Mouse (Mus musculus) bone marrow, adult 2 months (tissue): ENCODE measurements around the gene Qser1.

ENCODE experiments used
- CTCF ChIP-seq: fragments of 200-500 bp; IDR thresholded peaks from 2 replicates; pipeline ENCODE4 v1.5.1; 2011; ENCODE audit warnings: low read length, control low read depth; ENCODE audit not compliant: control insufficient read depth, insufficient read depth
- POLR2A ChIP-seq: fragments of 200-500 bp; IDR thresholded peaks from 2 replicates; pipeline ENCODE4 v1.6.1; 2011; ENCODE audit warnings: low read depth, mild to moderate bottlenecking, control low read depth, low read length, borderline replicate concordance; ENCODE audit not compliant: control insufficient read depth

DNA sequence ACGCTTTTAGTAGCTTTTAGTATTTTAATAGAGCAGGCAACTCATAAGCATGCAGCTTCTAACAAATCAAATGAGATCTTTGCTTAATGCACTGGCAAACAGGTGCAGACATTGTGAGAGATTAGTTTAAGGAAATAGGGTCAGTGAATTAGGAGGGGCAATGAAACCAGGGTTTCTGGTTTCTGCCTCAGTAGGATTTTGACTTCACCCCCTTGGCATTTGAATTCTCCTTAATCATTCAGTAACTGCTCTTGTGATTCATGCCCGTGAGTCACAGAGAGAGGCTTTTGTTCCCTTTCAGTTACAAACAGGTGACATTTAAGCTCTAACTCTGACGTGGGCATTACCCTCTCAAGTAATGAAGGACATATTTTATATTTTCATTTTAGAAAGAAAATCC, 39.2 kb upstream of the Qser1 start:
- TF ChIP-seq POLR2A (no peak), CTCF (no peak)
